Comparison of ENCODE assay signal across 13 mouse cellular contexts in the genomic region with DNA sequence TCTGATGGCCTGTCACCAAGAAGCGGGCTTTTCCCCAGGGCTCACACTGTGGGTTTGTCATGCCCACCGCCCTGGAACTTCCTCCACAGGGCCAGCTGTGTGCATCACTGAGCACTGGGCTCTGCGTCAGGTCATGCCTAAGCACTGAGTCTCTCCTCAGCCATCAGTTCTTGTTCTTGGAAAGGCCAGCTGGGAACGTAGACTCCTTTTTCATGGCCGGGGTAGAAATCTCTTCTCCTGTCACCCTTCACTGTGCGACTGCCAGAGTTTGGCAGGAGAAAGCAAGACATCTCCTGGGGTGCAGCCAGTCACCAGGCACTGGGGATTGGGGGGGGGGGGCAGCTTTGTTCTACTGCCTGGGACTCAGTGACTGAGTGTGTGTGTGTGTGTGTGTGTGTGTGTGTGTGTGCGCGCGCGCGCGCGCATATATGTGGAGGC.
DNase-seq lines count a peak whose midpoint lies in the region; ATAC-seq lines count a peak whose summit lies in the region.
"Had no signal": no experiment of that assay in that cellular context is flagged by ENCODE, and none has a peak within 500 bp of the region (broad histone marks: within the 10 kb centered on the region; RNA-seq: fewer than 3 reads in every experiment).

No protein-coding gene starts in this region.

- WGBS in forebrain, embryonic 15.5 days = 55% methylated on average over 13 of the region's 13 CpGs
- WGBS in forebrain, embryonic 10.5 days = 89% methylated on average over 13 of the region's 13 CpGs
- WGBS in lung, embryonic 15.5 days = 81% methylated on average over 13 of the region's 13 CpGs
- 70% methylated on average over 13 of the region's 13 CpGs for WGBS in midbrain, embryonic 16.5 days

- H3K27ac ChIP-seq in forebrain, embryonic 15.5 days (replicated peaks) = 0 out of 2 replicates have a peak overlapping the region, but pooled peaks have one; percentile 7
- H3K27ac ChIP-seq in forebrain, embryonic 10.5 days = no peak overlapping the region
- no peak overlapping the region for H3K27ac ChIP-seq in lung, embryonic 15.5 days
- H3K27ac ChIP-seq in midbrain, embryonic 16.5 days (ENCODE audit: low read length) = no peak overlapping the region
- H3K27ac ChIP-seq: embryonic facial prominence, embryonic 13.5 days; liver, embryonic 14.5 days had no signal

- H3K4me1 ChIP-seq in forebrain, embryonic 15.5 days = peaks cover 46% of the 10 kb centered on the region
- peaks cover 44% of the 10 kb centered on the region for H3K4me1 ChIP-seq in forebrain, embryonic 10.5 days
- peaks cover 9% of the 10 kb centered on the region; the same call in 1 of the 2 replicates for H3K4me1 ChIP-seq in lung, embryonic 15.5 days
- H3K4me1 ChIP-seq in midbrain, embryonic 16.5 days (ENCODE audit: control insufficient read depth, insufficient read depth, low read length) = peaks cover 12% of the 10 kb centered on the region

- no peak overlapping the region for H3K4me3 ChIP-seq in forebrain, embryonic 15.5 days
- H3K4me3 ChIP-seq in forebrain, embryonic 10.5 days = no peak overlapping the region
- H3K4me3 ChIP-seq in lung, embryonic 15.5 days = no peak overlapping the region
- no peak overlapping the region for H3K4me3 ChIP-seq in midbrain, embryonic 16.5 days (ENCODE audit: low read depth, low read length)
- H3K4me3 ChIP-seq: embryonic facial prominence, embryonic 13.5 days had no signal

- H3K36me3 ChIP-seq in forebrain, embryonic 15.5 days = no peaks in the 10 kb centered on the region
- H3K36me3 ChIP-seq in forebrain, embryonic 10.5 days (replicated peaks) = no peaks in the 10 kb centered on the region
- H3K36me3 ChIP-seq in lung, embryonic 15.5 days = no peaks in the 10 kb centered on the region
- H3K36me3 ChIP-seq in midbrain, embryonic 16.5 days (ENCODE audit: control insufficient read depth, insufficient read depth, low read length) = no peaks in the 10 kb centered on the region
- H3K36me3 ChIP-seq: embryonic facial prominence, embryonic 13.5 days had no signal

- DNase-seq in forebrain, embryonic 10.5 days (ENCODE audit: extremely low spot score, low spot score) = no peak
- DNase-seq in lung, postnatal 25 days (ENCODE audit: low spot score) = no peak
- DNase-seq in Muller cell, postnatal 12 days (ENCODE audit: inconsistent ontology term) = peak; percentile 59
- no peak for DNase-seq in heart, postnatal 25 days (ENCODE audit: low spot score)
- no peak for DNase-seq in frontal cortex, adult 2 months (ENCODE audit: extremely low spot score in 1 of 2, low spot score in 1 of 2)
- DNase-seq: cerebellum, postnatal 36 days; gastrocnemius, postnatal 36 days had no signal

- no peaks in the 10 kb centered on the region for H3K9me3 ChIP-seq in forebrain, embryonic 15.5 days
- H3K9me3 ChIP-seq in forebrain, embryonic 10.5 days = peaks cover 3% of the 10 kb centered on the region; the same call in 1 of the 2 replicates
- H3K9me3 ChIP-seq in lung, embryonic 15.5 days = no peaks in the 10 kb centered on the region
- H3K9me3 ChIP-seq in midbrain, embryonic 16.5 days (replicated peaks; ENCODE audit: control insufficient read depth, low read length, poor library complexity, severe bottlenecking) = no peaks in the 10 kb centered on the region
- H3K9me3 ChIP-seq: embryonic facial prominence, embryonic 13.5 days had no signal

- H3K4me2 ChIP-seq in forebrain, embryonic 15.5 days (replicated peaks) = no peak overlapping the region
- H3K4me2 ChIP-seq in lung, embryonic 15.5 days = no peak overlapping the region
- H3K4me2 ChIP-seq in midbrain, embryonic 16.5 days (ENCODE audit: low read length) = no peak overlapping the region
- H3K4me2 ChIP-seq: embryonic facial prominence, embryonic 13.5 days; heart, embryonic 11.5 days had no signal

- H3K9ac ChIP-seq in forebrain, embryonic 15.5 days (replicated peaks) = no peak overlapping the region
- no peak overlapping the region for H3K9ac ChIP-seq in lung, embryonic 15.5 days
- no peak overlapping the region for H3K9ac ChIP-seq in midbrain, embryonic 16.5 days (ENCODE audit: low read depth, low read length)
- H3K9ac ChIP-seq: embryonic facial prominence, embryonic 13.5 days; liver, embryonic 14.5 days had no signal

- intact Hi-C loops in heart, postnatal 25 days (cut with DNase I) = no loop called here

- H3K27me3 ChIP-seq in forebrain, embryonic 15.5 days = no peaks in the 10 kb centered on the region
- peaks cover 90% of the 10 kb centered on the region for H3K27me3 ChIP-seq in forebrain, embryonic 10.5 days (ENCODE audit: poor library complexity, severe bottlenecking)
- H3K27me3 ChIP-seq in lung, embryonic 15.5 days = peaks cover 14% of the 10 kb centered on the region
- H3K27me3 ChIP-seq in midbrain, embryonic 16.5 days (ENCODE audit: control insufficient read depth, insufficient read depth, low read depth, low read length) = peaks cover 5% of the 10 kb centered on the region

- peak; percentile 73 for ATAC-seq in forebrain, embryonic 15.5 days (replicated peaks)
- peak; percentile 29; the same call in 1 of the 2 replicates for ATAC-seq in lung, embryonic 15.5 days (ENCODE audit: borderline replicate concordance, extremely low read depth, low FRiP score, low TSS enrichment)
- ATAC-seq in midbrain, embryonic 16.5 days = peak; percentile 43; the same call in 1 of the 2 replicates
